Mouse (Mus musculus) hematopoietic stem cell, adult 5-6 weeks (primary cell): ENCODE data around the gene B3gnt8. TPM values are rescaled to one million over a fixed set of nuclear protein-coding genes. Genes with fewer than 3 reads are reported as not detected.

ENCODE experiments used
- ATAC-seq, 2 experiments: fragments of 125-278 bp in 1 of 2; replicated peaks in 1 of 2; 2 replicates each; pipeline ENCODE4 v1.8.0; 2016 to 2017; ENCODE audit warnings: inconsistent platforms in 2 of 2, mild to moderate bottlenecking in 2 of 2, moderate number of reproducible peaks in 2 of 2, low read depth in 1 of 2, moderate TSS enrichment in 1 of 2; ENCODE audit not compliant: low FRiP score in 2 of 2, poor library complexity in 2 of 2, severe bottlenecking in 2 of 2, insufficient read depth in 1 of 2, low TSS enrichment in 1 of 2
- total RNA-seq: library from RNA; stranded (forward); fragments of 172-1452, 232-1000 nt; gene quantifications from 2 replicates; pipeline ENCODE4 v1.2.3, GENCODE M21; 2017

The B3gnt8 gene
- 1.8 and 4.7 TPM in 2 replicates for total RNA-seq

DNA sequence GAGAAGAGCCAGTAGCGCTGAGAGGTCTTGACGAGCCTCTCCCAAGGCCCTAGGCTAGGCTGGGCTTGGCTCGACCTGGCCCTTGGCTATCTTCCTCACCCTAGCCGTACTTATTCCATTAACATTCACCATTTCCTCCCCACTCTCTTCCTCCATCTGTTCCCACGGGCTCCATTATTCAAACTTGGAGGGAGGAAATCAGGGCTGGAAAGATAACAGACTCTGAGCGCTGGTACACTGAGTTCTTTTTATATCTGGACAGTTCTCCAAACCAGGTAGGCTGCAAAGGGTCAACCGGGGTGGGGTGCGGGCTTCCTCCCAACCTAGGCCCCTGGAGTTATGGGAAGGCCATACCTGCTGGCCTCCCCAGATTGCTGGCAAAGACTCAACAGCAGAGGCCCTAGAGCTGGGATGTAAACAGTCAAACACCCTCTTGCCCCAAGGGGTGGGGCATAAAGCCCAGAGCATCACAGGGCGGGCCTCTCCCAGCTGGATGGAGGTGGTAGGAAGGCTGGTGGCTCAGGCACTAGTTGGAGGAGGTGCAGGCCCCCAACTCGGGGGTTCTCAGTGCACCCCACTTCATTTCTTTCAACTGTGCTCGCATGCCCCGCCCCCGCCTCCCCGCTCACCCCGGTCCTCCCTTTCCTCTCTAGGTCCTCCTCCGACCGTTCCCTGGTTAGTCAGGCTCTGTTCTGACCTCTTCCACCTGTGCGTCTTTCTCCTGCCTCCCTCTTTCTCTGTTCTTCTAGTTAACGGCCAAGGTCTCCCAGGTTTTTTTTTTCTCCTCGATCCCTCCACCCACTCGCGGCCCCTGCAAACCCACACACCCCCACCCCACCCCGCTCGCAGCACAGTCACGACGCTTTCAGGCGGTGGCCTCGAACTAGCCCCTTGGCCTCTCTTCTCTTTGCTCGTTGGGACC is at the start of gene B3gnt8:
Gene B3gnt8 (plus strand): TSS at position 146 of the 922 bp plus-strand sequence.
- ATAC-seq: no peak; a peak in 1 of 4 replicates

DNA sequence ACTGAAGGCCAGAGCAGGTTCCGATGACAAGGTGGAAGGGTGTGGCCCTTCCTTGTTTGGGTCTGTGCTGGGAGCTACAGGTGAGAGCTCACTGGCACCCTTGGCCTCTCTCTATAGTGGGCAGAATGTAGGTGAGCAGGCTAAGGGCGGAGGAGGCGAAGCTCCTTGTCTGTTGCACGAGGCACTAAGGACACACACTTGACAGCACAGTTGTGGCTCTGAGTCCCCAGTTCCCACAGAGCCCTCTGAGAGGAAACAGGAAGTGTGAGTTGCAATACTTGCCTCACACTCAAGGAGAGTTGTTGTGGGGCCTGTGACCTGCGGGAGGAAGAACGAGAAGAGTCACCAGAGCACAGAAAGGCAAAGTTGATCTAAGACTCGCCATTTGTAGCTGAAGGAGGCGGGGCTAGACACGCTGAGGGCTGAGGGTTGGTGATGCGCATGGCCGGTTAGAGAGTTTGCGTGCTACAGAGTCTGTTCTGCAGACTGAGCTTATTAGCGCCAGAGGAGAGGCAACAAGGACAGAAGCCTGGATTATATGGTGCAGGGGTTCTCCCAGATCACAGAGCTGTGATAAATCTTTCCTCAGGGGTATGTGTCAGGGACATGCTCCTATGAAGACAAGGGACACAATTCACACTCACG is 49.5 kb upstream of the B3gnt8 start:
- ATAC-seq: peak; percentile 95 to 96

DNA sequence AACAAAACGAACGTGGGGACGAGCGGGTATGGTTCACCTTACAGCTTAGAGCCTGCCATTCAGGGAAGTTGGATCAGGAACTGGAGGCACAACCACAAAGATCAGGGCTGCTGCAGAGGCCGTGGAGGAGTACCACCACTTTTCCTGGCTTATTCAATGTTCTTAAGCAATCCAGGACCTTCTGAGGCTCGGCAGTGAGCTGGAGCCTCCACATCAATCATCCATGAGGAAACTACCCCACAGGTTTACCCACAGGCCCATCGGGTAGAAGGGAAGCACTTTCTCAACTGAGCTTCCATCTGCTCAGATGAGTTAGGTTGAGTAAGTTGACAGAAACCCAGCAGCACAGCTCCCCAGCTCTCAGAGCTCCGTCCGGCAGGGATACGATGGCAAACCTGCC is 47.0 kb upstream of the B3gnt8 start:
- no peak; a peak in 1 of 4 replicates for ATAC-seq

DNA sequence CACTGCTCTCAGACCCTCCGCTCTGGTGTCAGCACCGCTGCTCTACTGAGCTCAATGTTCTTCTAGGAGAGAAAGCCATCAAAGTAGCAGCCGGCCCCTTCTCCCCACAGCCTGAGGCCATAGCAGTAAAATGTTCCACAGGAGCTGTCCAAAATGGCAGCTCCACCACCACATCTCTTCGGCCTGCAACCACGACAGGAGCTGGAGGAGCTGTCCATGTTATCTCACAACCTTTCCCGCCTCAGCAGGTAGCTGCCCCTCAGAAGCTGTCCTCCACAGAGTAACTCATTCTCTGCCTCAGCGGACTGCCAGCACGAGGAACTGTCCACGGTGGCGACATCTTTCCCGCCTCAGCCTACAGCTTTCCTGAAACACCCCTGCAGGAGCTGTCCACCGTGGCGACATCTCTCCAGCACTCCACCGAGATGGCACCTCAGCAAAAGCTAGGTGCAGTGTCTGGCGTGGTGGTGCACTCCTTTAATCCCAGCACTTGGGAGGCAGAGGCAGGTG is 44.1 kb upstream of the B3gnt8 start:
- ATAC-seq: no peak

DNA sequence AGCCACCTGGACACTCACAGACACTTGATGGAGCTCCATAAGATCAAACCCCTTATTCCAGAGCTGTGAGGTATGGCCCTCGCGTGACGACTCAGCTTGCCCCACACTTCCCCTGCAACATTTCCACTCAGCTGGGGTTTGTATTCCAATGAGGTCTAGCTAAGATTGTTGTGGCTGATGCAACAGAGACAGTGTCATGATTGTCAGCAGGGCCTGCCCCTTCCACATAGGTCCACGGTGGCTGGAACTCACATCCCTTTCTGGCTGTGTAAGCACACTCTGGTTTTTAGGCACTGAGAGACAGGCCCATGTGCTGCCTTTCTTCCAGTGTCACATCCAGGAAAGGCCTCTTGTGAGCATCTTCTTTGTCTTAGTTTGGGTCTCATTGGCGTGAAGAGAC is 41.8 kb upstream of the B3gnt8 start:
- no peak for ATAC-seq

DNA sequence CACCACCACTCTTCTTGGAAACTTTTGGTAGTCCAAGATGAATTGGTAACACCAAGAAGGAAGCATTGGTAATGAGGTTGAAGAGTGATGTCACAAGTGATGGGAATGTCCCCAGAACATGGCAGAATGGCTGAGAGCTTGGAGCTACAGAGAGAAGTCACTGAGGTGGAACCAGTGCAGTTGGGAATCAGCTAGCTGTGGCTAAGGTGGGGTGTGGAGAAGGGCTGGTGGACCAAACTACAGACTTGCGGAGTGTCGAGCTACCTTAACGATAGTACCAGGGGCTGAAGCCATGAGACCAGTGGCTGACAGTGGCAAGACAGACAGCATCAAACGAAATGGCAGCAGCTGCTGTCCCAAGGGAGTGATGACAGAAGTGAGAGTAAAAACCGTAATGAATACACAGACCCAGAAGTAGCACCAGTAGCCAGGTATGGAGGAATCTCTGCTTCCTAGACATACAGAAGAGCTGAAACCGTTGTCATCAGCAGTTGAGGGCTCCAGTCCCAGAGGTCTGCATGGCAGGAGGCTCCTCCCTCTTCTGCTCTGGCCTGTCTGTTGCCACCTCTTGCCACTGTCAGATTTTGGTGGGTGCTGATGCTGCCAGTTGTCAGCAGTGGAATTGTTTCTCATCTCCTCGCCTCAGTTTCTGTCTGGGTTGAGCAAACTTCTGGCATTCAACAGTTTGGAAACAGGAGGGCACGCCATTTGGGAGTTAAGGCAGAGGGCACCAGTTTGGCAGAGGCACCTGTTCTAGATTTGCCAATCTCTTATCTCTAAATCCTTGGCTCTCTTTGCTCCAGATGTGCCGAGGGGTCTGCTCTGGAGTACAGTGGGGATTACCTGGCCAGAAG is 40.9 kb upstream of the B3gnt8 start:
- no peak for ATAC-seq

DNA sequence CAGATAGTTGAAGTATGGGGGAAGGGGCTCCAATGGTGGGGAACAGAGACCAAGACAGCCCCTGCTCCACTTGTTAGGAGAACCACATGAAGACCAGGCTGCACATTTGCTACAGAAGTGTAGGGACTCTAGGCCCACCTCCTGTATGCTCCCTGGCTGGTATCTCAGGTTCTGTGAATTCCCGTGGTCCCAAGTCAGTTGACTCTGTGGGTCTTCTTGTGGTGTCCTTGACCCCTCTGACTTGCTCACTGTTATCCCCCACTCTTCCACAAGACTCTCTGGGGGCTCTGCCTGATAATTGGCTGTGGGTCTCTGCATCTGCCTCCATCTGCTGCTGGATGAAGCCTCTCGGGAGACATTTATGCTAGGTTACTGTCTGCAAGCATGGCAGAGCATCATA is 35.2 kb upstream of the B3gnt8 start:
- no peak for ATAC-seq

DNA sequence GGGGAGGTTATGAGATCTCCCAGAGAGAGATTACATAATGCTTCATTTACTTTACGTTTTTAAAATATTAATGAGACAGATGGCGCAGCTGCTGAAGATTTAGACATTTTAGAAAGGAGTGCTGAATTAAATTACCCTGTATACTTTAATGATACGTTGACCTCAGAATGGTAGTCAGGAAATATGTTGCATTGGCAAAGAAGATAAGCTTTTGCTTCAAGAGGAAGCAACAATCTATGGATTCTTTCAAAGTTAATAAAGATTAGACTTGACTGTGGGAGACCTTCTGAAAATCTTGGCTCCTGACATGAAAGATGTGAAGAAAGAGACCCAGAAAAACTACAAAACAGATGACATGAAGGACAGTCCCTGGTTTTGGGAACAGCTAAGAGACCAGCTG is 32.6 kb upstream of the B3gnt8 start:
- ATAC-seq: no peak

DNA sequence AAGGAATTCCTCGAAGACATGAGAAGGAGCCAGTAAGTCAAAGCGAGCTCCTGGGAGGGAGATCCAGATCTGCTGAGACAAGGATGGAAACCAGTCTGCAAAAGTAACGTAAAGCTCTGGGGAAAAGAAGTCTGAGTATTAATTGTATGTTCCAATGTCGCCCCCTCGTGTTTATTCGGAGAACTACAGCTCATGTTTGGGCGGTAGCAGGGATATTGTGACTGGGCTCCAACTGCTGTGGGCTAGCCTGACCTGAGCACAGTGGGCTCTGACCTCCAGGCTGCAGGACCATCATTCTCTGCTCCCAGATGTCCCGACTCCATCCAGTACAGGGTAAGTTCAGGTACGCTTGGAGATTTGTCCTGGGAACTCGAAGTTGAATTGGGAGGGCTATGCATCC is 26.8 kb upstream of the B3gnt8 start:
- ATAC-seq: peak; percentile 81

DNA sequence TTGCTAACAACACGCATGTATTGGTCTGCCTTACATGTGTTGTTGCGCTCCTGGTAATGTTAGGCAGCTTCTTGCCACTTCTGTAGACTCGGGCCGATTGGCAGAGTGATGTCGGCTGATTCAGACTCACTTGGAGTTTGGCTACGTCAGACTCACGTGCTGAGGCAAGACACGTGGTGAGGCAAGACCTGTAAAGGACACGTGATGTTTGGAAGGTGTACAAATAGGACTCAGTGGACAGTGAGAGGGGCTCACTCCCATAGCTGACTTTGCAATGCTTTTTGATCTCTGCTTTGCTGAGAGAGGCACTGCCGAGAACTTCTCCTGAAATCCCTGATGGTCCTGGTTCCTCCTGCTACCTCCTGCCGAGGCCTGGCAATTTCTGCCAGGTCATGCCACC is 25.8 kb upstream of the B3gnt8 start:
- ATAC-seq: no peak

DNA sequence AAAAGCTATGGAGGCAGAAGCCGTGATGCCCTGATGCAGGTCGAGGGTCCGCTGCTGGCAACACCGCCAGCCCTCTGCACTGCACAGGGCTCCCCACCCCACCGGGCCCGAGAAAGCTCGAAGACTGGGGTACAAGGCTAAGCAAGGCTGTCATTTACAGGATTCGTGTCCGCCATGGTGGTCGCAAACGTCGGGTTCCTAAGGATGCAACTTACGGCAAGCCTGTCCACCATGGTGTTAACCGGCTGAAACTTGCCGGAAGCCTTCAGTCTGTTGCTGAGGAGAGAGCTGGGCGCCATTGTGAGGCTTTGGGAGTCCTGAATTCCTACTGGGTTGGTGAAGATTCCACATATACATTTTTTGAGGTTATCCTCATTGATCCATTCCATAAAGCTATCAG is 25.1 kb upstream of the B3gnt8 start:
- no peak for ATAC-seq

DNA sequence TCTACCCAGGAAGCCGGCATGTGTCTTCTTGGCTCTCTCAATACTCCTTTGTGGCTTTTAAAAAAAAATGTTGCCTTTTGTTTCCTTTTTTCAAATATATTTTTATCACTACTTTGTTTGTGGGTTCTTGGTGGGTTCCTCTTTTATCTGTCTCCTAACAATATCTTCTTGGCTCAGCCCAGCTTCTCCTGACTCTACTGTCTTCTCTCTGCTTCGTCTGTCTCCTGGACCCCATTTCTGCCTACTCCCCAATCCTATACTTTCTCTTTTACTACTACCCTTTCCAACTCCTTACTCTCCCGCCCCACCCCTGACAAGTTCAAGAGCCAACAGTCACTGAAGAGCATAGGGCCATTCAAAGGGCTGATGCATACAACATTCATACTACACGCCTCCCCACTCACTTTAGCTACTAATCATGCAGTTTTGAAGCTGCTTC is 19.8 kb upstream of the B3gnt8 start:
- peak; percentile 46 to 48; a peak in 2 of 4 replicates for ATAC-seq

DNA sequence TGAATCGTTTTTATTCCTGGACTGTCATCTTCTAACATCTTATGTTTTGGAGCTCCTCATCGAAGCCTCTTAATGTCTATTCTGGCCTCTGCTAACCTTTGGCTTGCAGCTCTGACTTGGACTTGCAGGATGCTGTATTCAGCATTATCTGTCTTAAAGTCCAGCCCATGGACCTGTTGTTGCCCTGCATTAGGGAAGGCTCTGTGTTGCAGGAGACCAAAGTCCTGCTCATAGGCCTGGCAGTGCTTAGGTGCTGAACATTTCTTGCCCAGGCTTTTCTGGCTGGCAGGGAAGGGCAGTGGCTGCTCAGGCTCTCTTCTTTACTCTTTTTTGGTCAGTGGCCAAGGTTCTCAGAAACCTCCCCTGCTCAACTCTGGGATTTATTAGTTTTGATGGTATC is 19.3 kb upstream of the B3gnt8 start:
- ATAC-seq: no peak

DNA sequence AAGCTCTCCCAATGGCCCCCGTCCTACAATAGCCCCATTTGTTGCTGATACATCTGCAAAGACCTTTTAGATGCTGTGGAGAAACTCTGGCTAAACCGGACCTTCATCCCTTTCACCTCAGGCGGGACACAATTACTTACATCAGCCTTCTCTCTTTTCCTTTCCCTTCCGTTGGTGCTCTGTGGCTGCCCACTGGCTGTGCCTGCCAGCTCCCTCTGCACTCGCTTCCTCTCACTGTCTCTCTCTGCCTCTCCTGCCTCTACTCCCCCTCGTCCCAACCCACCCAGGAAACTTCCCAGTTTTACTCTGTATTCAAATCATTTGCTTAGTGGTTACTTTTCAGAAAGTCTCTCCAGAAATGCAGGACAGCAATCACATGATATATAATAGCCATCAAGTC is 16.4 kb upstream of the B3gnt8 start:
- no peak for ATAC-seq

DNA sequence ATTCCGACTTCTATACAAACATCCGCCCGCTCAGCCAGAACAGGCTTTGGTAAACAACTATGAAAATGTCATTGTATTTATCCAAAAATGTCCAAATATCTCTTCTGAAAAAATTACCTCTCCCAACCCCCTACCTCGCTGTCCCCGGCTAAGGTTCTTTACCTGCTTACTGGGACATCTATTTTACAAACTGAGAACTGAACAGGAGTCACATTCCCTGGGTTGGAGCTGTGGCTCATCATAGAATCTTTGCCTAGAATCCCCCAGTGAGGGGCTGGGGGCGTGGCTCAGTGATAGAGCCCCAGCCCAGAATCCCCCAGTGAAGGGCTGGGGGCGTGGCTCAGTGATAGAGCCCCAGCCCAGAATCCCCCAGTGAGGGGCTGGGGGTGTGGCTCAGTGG is 15.0 kb upstream of the B3gnt8 start:
- no peak for ATAC-seq

DNA sequence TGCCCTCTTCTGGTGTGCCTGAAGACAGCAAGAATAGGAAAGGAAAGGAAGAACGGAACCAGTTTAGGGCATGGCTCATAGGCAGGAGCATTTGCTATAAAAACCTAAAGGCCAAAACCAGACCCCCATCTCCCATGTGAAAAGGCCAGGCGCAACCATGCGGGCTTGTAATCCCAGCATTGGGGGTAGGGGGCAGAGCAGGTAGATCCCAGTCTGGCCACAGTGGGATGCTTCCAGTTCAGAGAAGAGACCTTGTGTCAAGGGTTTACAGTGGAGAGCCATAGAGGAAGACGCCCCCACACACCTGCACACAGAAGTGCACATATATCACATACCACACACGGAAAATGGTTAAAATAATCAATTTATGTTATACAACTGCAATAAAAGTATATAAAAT is 12.4 kb upstream of the B3gnt8 start:
- ATAC-seq: no peak

DNA sequence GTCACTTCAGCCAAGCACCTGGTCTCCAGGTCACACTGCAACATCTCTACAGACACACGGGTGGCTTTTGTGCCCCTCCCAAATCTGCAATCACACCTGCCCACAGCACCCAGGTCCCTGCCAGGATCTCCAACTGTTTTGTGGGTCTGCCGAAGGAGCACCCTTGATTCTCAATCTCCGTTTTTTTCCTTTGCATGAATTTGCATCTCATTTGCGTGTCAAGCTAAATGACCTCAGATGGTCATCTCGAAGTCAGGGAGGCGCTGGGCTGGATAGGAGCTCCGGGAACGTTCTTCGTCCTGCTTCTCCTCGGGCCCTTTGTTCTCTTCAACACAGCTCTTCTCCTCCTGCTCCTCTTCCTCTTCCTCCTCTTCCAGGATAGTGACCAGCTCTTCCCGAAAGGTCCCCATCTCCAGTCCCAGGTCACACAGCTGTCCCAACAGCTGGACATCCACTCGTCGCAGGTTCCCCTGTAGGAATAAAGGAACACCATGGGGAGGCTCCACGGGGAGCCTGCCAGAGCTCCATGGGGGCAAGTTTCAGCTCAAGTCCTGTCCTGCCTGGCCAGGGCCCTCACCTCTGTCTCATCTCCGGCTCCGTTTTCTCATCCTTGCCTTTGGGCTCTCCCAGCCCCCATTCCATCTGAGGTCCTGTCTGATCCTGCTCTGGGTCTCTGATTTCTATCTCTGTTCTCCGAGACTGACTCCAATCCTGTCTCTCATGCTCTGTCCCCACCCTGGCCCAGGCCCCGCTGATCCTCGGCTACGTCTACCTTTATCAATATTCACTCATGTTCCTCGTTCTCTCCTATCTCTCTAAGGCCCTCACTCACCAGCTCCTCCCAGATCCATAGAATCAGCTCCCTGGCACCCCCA is 11.4 kb upstream of the B3gnt8 start:
- no peak for ATAC-seq
